Mouse (Mus musculus) E14TG2a.4 (cell line): Measurements from ENCODE around the gene Nsmce3.

Experiments
- CTCF ChIP-seq: conservative IDR thresholded peaks from 2 replicates; pipeline ENCODE4 v1.5.1; 2014; ENCODE audit warnings: low read length
- NANOG ChIP-seq: IDR thresholded peaks from 2 replicates; pipeline ENCODE4 v1.6.1; 2014; ENCODE audit warnings: borderline replicate concordance, low read length, mixed read lengths
- POU5F1 ChIP-seq: IDR thresholded peaks from 2 replicates; pipeline ENCODE4 v1.6.1; 2014; ENCODE audit warnings: low read length, borderline replicate concordance

GRCm38 (mm10) chr7:64847366-64847899, 25.4 kb downstream of the Nsmce3 start:
- TF ChIP-seq CTCF (no peak), POU5F1 (no peak), NANOG (no peak)
